Mouse (Mus musculus) embryonic facial prominence, embryonic 13.5 days (tissue): ENCODE results near the gene Pkn3. TPM values are rescaled to one million over a fixed set of nuclear protein-coding genes. Genes with fewer than 3 reads are reported as not detected.

Experiments used
- ATAC-seq: fragments of 200-750 bp; cut with Nextera tagmentation; 2 replicates; pipeline ENCODE4 v1.8.0; 2017; ENCODE audit warnings: low read depth; ENCODE audit not compliant: insufficient number of reproducible peaks, insufficient read depth, low FRiP score, low TSS enrichment
- H3K27ac ChIP-seq: fragments of 300-500 bp; sonication (generic); 2 replicates; pipeline ENCODE4 v1.5.1; 2015; ENCODE audit warnings: moderate library complexity, mild to moderate bottlenecking, inconsistent platforms
- H3K27me3 ChIP-seq: fragments of 300-500 bp; sonication (generic); 2 replicates; pipeline ENCODE4 v1.6.1; 2015; ENCODE audit warnings: mild to moderate bottlenecking, inconsistent platforms
- H3K36me3 ChIP-seq: fragments of 300-500 bp; sonication (generic); 2 replicates; pipeline ENCODE4 v1.6.1; 2015; ENCODE audit warnings: mild to moderate bottlenecking, inconsistent platforms
- H3K4me1 ChIP-seq: fragments of 300-500 bp; sonication (generic); 2 replicates; pipeline ENCODE4 v1.6.1; 2015; ENCODE audit warnings: inconsistent platforms
- H3K4me2 ChIP-seq: fragments of 300-500 bp; sonication (generic); 2 replicates; pipeline ENCODE4 v1.6.1; 2015; ENCODE audit warnings: moderate library complexity, mild to moderate bottlenecking, inconsistent platforms
- H3K4me3 ChIP-seq: fragments of 300-500 bp; sonication (generic); 2 replicates; pipeline ENCODE4 v1.5.1; 2015; ENCODE audit warnings: mild to moderate bottlenecking, inconsistent platforms
- H3K9ac ChIP-seq: fragments of 300-500 bp; sonication (generic); 2 replicates; pipeline ENCODE4 v1.6.1; 2015; ENCODE audit warnings: mild to moderate bottlenecking, inconsistent platforms
- H3K9me3 ChIP-seq: fragments of 300-500 bp; sonication (generic); 2 replicates; pipeline ENCODE4 v1.6.1; 2016; ENCODE audit warnings: inconsistent platforms
- WGBS: fragments of 180-500 bp; shearing (Covaris S2); methylation state at CpG from one replicate; pipeline ENCODE4 v1.1.7; 2015; ENCODE audit warnings: mixed read lengths; 5-methylcytosine and 5-hydroxymethylcytosine counted together
- polyA plus RNA-seq: library from polyadenylated mRNA; unstranded; fragments of >200 nt; fragmentation: Nextera tagmentation; extraction: Ambion mirVana; gene quantifications from 2 replicates; pipeline ENCODE4 v1.2.1, GENCODE M21; 2015

The Pkn3 gene
- polyA plus RNA-seq, 1 experiment from 2014 or later: 11.4 TPM

GRCm38 (mm10) chr2:30080181-30080800 is 2.8 kb downstream of the Pkn3 start:
- no peak overlapping the region for H3K27ac ChIP-seq
- 80% methylated on average over 15 of the region's 15 CpGs for WGBS

DNA sequence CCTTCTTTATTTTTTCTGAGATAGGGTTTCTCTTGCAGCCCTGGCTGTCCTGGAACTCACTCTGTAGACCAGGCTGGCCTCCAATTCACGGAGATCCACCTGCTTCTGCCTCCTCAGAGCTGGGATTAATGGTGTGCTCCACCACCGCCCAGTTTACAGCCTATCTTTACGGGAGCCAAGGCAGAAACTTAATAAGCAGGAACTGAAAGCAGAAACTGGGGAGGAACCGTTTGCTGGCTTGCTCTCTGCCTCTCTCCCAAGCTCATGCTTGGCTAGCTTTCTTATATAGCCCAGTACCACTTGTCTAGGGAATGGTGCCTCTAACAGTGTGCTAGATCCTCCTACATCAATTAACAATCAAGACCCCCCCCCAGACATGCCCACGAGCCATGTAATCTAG is 6.6 kb downstream of the Pkn3 start:
- Histone ChIP-seq H3K4me1 (peaks cover 6% of the 10 kb centered on the region), H3K27ac (no peak overlapping the region), H3K36me3 (peaks cover 7% of the 10 kb centered on the region), H3K9me3 (no peaks in the 10 kb centered on the region), H3K9ac (no peak overlapping the region), H3K4me3 (peak overlapping the region; percentile 28), H3K27me3 (no peaks in the 10 kb centered on the region), H3K4me2 (peak overlapping the region; percentile 56)
- no peak for ATAC-seq
- 56% methylated on average over 5 of the region's 5 CpGs for WGBS

More at GRCm38 (mm10) chr2:30080181-30080800, 2.8 kb downstream of the Pkn3 start:
- H3K27me3 ChIP-seq: no peaks in the 10 kb centered on the region
- no peak overlapping the region for H3K4me3 ChIP-seq
- H3K9me3 ChIP-seq: no peaks in the 10 kb centered on the region
- no peak overlapping the region for H3K4me2 ChIP-seq
- H3K9ac ChIP-seq: 0 out of 2 replicates have a peak overlapping the region, but pooled peaks have one; percentile 32
- peaks cover 3% of the 10 kb centered on the region; the same call in 1 of the 2 replicates for H3K36me3 ChIP-seq
- no peak for ATAC-seq
- peaks cover 22% of the 10 kb centered on the region for H3K4me1 ChIP-seq

- H3K27me3 ChIP-seq: no peaks in the 10 kb centered on the region
- peak overlapping the region; percentile 56 for H3K4me2 ChIP-seq
- H3K4me1 ChIP-seq: peaks cover 6% of the 10 kb centered on the region
- no peaks in the 10 kb centered on the region for H3K9me3 ChIP-seq
- WGBS: 8% methylated on average over 12 of the region's 12 CpGs
- H3K4me3 ChIP-seq: peak overlapping the region; percentile 28
- peak overlapping the region; percentile 61 for H3K9ac ChIP-seq
- H3K36me3 ChIP-seq: peaks cover 8% of the 10 kb centered on the region
- peak; percentile 48; the same call in 1 of the 2 replicates for ATAC-seq
- no peak overlapping the region for H3K27ac ChIP-seq
Observed at GRCm38 (mm10) chr2:30084632-30085031, 7.1 kb downstream of the Pkn3 start.

- Histone ChIP-seq H3K36me3 (peaks cover 29% of the 10 kb centered on the region), H3K27ac (no peak overlapping the region), H3K27me3 (no peaks in the 10 kb centered on the region), H3K9me3 (no peaks in the 10 kb centered on the region), H3K9ac (no peak overlapping the region), H3K4me2 (no peak overlapping the region), H3K4me1 (peaks cover 8% of the 10 kb centered on the region), H3K4me3 (no peak overlapping the region)
- ATAC-seq: no peak
- 87% methylated on average over 4 of the region's 4 CpGs for WGBS
Observed at GRCm38 (mm10) chr2:30087310-30087709, 9.8 kb downstream of the Pkn3 start.

GRCm38 (mm10) chr2:30091521-30091920 is 14.0 kb downstream of the Pkn3 start:
- no peak for ATAC-seq
- H3K27ac ChIP-seq: no peak overlapping the region
- peaks cover 36% of the 10 kb centered on the region for H3K36me3 ChIP-seq
- H3K9me3 ChIP-seq: no peaks in the 10 kb centered on the region
- peaks cover 20% of the 10 kb centered on the region for H3K4me1 ChIP-seq
- WGBS: 95% methylated on average over 12 of the region's 12 CpGs
- H3K9ac ChIP-seq: no peak overlapping the region
- H3K4me3 ChIP-seq: no peak overlapping the region
- H3K4me2 ChIP-seq: no peak overlapping the region
- no peaks in the 10 kb centered on the region for H3K27me3 ChIP-seq

GRCm38 (mm10) chr2:30092280-30092918 is 14.9 kb downstream of the Pkn3 start:
- no peaks in the 10 kb centered on the region for H3K9me3 ChIP-seq
- H3K4me1 ChIP-seq: peaks cover 20% of the 10 kb centered on the region
- peak overlapping the region; percentile 66 for H3K4me3 ChIP-seq
- H3K9ac ChIP-seq: peak overlapping the region; percentile 76
- 53% methylated on average over 6 of the region's 6 CpGs for WGBS
- H3K27me3 ChIP-seq: no peaks in the 10 kb centered on the region
- H3K27ac ChIP-seq: no peak overlapping the region; the same call in 1 of the 2 replicates
- peaks cover 41% of the 10 kb centered on the region for H3K36me3 ChIP-seq
- ATAC-seq: no peak
- H3K4me2 ChIP-seq: peak overlapping the region; percentile 79

- peaks cover 20% of the 10 kb centered on the region for H3K4me1 ChIP-seq
- H3K27ac ChIP-seq: peak within 1 kb of the TSS; percentile 71
- H3K9me3 ChIP-seq: no peaks in the 10 kb centered on the region
- H3K27me3 ChIP-seq: no peaks in the 10 kb centered on the region
- WGBS: under 1% methylated on average over 51 of the region's 51 CpGs
- H3K36me3 ChIP-seq: peaks cover 49% of the 10 kb centered on the region
- peak within 1 kb of the TSS; percentile 66 for H3K4me3 ChIP-seq
- H3K4me2 ChIP-seq: peak within 1 kb of the TSS; percentile 79
- peak; percentile 92 for ATAC-seq
- peak within 1 kb of the TSS; percentile 76 for H3K9ac ChIP-seq
Observed at GRCm38 (mm10) chr2:30093471-30094207, 16.2 kb downstream of the Pkn3 start, which contains the start of gene Zdhhc12. Gene Zdhhc12, minus strand, starts transcription at chr2:30093648.

- no peaks in the 10 kb centered on the region for H3K9me3 ChIP-seq
Observed at GRCm38 (mm10) chr2:30094208-30094588, 16.7 kb downstream of the Pkn3 start.

GRCm38 (mm10) chr2:30095882-30096527 is 18.5 kb downstream of the Pkn3 start:
- H3K36me3 ChIP-seq: peaks cover 59% of the 10 kb centered on the region
- ATAC-seq: no peak
- no peaks in the 10 kb centered on the region for H3K27me3 ChIP-seq

More at GRCm38 (mm10) chr2:30094208-30094588, 16.7 kb downstream of the Pkn3 start:
- Histone ChIP-seq H3K4me1 (peaks cover 20% of the 10 kb centered on the region), H3K36me3 (peaks cover 55% of the 10 kb centered on the region), H3K4me2 (peak overlapping the region; percentile 79), H3K27ac (peak overlapping the region; percentile 71; the same call in 1 of the 2 replicates), H3K9ac (peak overlapping the region; percentile 76), H3K4me3 (peak overlapping the region; percentile 66), H3K27me3 (no peaks in the 10 kb centered on the region)
- ATAC-seq: no peak
- WGBS: 4% methylated on average over 13 of the region's 13 CpGs

DNA sequence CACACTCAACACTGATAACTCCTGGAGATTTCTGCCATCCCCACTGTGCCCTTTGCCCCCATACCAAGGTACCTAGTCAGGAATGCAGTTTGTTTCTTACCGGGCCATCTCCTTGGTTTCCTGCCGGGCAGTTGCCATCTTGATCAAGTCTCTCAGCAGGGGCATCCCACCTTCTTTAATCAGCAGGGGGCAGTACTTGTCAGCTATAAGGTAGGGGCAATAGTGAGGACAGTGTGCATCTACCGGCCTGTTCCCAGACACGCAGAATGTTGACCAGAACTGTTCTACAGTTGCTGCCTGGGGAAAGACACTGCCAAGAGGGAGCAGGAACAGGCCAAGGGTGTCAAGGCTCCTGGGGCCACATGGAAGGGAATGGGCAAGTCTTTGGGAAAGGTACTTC is 22.7 kb downstream of the Pkn3 start:
- 71% methylated on average over 4 of the region's 4 CpGs for WGBS
- H3K4me2 ChIP-seq: no peak overlapping the region
- no peaks in the 10 kb centered on the region for H3K9me3 ChIP-seq
- no peaks in the 10 kb centered on the region for H3K27me3 ChIP-seq
- H3K9ac ChIP-seq: no peak overlapping the region
- H3K4me3 ChIP-seq: no peak overlapping the region
- H3K4me1 ChIP-seq: peaks cover 1% of the 10 kb centered on the region; the same call in 1 of the 2 replicates
- ATAC-seq: no peak
- no peak overlapping the region for H3K27ac ChIP-seq
- H3K36me3 ChIP-seq: peaks cover 90% of the 10 kb centered on the region

More at GRCm38 (mm10) chr2:30095882-30096527, 18.5 kb downstream of the Pkn3 start:
- no peak overlapping the region for H3K27ac ChIP-seq
- no peak overlapping the region for H3K4me3 ChIP-seq
- WGBS: 88% methylated on average over 2 of the region's 2 CpGs
- no peak overlapping the region; the same call in 1 of the 2 replicates for H3K9ac ChIP-seq
- no peaks in the 10 kb centered on the region for H3K9me3 ChIP-seq
- no peak overlapping the region for H3K4me2 ChIP-seq
- H3K4me1 ChIP-seq: peaks cover 20% of the 10 kb centered on the region

DNA sequence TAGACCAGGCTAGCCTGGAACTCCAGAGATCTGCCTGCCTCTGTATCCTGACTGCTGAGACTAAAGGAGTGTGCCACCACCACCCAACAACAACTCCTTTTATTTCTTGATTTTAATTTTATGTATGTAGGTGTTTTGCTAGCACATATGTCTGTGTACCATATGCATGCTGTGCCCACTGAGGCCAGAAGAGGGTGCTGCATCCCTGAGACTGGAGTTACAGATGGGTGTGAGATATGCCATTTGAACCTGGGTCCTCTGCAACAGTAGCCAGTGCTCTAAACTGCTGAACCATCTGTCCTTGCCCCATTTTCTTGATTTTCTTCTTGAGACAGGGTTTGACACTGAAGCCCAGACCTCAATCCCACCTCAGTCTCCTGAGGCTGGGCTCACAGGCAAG is 28.9 kb downstream of the Pkn3 start:
- Histone ChIP-seq H3K9me3 (no peaks in the 10 kb centered on the region), H3K36me3 (peaks cover 98% of the 10 kb centered on the region), H3K27ac (no peak overlapping the region), H3K4me3 (no peak overlapping the region), H3K4me1 (no peaks in the 10 kb centered on the region), H3K4me2 (no peak overlapping the region), H3K9ac (no peak overlapping the region), H3K27me3 (no peaks in the 10 kb centered on the region)
- ATAC-seq: no peak
